Mouse (Mus musculus): ENCODE results near the gene Hadhb. TPM values are rescaled to one million over a fixed set of nuclear protein-coding genes. Genes with fewer than 3 reads are reported as not detected.
A peak's percentile ranks its signal among the peaks of the same experiment; 100 is the strongest.

The Hadhb gene
- polyA plus RNA-seq, 1 experiment from 2014 or later, result 124 TPM

DNA sequence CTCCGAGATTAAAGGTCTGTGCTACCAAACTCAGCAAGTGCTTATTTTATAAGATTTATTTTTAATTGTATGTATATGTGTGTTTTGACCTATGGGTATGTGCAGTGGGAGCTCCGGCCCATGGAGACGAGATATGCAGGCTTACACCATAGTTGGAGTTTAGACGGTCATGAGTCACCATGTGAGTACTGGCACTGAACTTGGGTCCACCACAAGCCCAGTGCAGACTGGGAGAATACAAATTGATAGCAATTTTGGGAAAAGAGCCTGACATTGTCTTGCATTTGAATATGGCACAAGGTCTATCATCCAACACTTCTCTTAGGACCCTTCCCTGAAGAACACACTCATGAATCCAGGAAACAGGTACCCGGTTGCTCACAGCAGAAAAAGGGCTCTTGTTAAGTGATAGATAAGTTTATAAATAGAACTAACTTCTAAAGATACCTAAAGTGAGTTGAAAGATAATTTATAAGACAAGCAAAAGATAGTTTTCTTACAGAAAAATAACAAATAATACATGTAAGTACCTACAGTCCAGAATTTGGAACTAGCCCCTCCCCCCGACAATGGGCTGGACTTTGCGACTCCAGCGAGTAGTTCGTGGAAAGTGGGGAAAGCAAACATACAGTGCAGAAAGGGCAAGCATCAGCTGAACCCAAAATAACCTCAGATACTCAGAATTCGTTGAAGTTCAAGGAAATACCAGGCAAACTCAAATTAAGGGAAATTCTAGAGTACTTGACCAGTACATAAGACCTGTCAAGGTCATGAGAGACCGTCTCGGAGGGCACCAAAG, 32.8 kb downstream of the Hadhb start:
- Histone ChIP-seq H3K4me1 (replicated peaks) (no peaks in the 10 kb centered on the region), H3K27ac (peak overlapping the region; percentile 47; the same call in 1 of the 2 replicates), H3K9ac (no peak overlapping the region), H3K9me3 (replicated peaks) (no peaks in the 10 kb centered on the region), H3K27me3 (no peaks in the 10 kb centered on the region), H3K4me2 (no peak overlapping the region), H3K36me3 (peaks cover 41% of the 10 kb centered on the region), H3K4me3 (replicated peaks) (no peak overlapping the region)
- DNase-seq, result no peak
- ATAC-seq (ENCODE audit: low read depth), result peak; percentile 48; the same call in 1 of the 2 replicates
- WGBS (ENCODE audit: insufficient replicate concordance), result 81% methylated on average over 12 of the region's 12 CpGs

DNA sequence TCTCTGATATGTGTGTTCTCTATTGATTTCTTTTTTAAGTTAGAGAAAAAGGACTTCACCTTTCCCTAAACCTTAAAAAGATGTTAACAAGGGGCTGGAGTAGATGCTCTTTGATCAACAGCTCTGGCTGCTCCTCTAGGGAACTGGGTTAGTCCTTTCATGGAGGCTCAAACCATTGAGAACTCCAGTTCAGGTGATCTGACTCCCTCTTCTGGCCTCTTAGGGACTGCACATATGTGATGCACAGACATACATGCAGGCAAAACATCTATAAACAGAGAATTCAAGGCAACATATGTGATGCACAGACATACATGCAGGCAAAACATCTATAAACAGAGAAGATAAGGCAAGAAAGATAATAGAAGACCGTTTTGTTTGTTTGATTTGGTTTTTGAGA, 37.4 kb downstream of the Hadhb start:
- H3K9me3 ChIP-seq (replicated peaks), result no peaks in the 10 kb centered on the region
- no peaks in the 10 kb centered on the region for H3K4me1 ChIP-seq (replicated peaks)
- H3K36me3 ChIP-seq, result peaks cover 9% of the 10 kb centered on the region; the same call in 1 of the 2 replicates
- no peak overlapping the region for H3K9ac ChIP-seq
- H3K27ac ChIP-seq, result no peak overlapping the region
- ATAC-seq (ENCODE audit: low read depth) (no peak), DNase-seq (no peak)
- no peaks in the 10 kb centered on the region for H3K27me3 ChIP-seq
- H3K4me2 ChIP-seq, result no peak overlapping the region
- WGBS (ENCODE audit: insufficient replicate concordance), result 55% methylated on average over 1 of the region's 1 CpGs
- no peak overlapping the region for H3K4me3 ChIP-seq (replicated peaks)

DNA sequence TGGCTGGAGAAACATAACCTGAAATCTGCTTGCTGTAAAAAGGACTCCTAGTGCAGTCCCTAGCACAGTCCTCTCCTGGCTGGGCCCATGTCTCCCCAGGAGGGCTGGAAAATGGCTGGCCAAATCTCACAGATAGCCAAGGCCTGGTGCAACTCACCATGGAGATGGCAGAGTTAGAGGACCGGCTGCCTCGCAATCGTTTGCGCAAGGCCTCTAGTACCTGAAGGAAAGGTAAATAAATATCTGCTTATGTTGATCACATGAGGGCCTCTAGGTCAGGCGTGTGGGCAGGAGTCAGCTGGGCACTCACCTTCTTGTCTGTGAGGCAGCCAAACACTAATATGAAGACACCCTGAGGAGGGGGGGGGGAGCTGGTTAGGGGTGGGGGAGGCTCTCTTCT, 40.3 kb downstream of the Hadhb start:
- Histone ChIP-seq H3K9me3 (replicated peaks) (no peaks in the 10 kb centered on the region), H3K4me1 (replicated peaks) (no peaks in the 10 kb centered on the region), H3K27me3 (no peaks in the 10 kb centered on the region), H3K9ac (no peak overlapping the region), H3K27ac (no peak overlapping the region), H3K4me3 (replicated peaks) (no peak overlapping the region), H3K36me3 (no peaks in the 10 kb centered on the region), H3K4me2 (no peak overlapping the region)
- 74% methylated on average over 5 of the region's 5 CpGs for WGBS (ENCODE audit: insufficient replicate concordance)
- peak; percentile 34; the same call in 1 of the 2 replicates for ATAC-seq (ENCODE audit: low read depth)
- DNase-seq, result no peak

DNA sequence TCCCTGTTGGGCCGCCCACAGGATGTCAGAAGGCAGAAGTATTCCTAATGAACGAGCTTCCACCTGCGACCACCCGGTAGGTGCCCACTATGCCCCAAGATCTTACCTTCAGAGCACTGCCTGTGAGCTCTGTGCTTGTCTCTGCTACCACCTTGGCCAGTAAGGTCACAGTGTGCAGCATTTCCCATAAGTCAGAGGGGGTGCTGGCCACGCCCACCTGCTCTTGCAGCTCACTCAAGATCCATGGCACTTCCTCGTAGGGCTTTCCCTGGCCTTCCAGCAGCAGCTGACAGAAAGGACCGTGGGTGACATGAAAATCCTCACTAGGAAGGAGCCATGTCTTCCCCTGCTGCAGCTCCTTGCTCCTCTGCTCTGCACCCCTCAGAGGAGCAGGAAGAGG, 43.2 kb downstream of the Hadhb start:
- Histone ChIP-seq H3K27ac (no peak overlapping the region), H3K27me3 (no peaks in the 10 kb centered on the region), H3K36me3 (no peaks in the 10 kb centered on the region), H3K9ac (no peak overlapping the region), H3K4me1 (replicated peaks) (peaks cover 2% of the 10 kb centered on the region; the same call in 1 of the 2 replicates), H3K9me3 (replicated peaks) (no peaks in the 10 kb centered on the region), H3K4me3 (replicated peaks) (no peak overlapping the region), H3K4me2 (no peak overlapping the region)
- ATAC-seq (ENCODE audit: low read depth) (no peak), DNase-seq (no peak)
- WGBS (ENCODE audit: insufficient replicate concordance), result 36% methylated on average over 7 of the region's 7 CpGs

DNA sequence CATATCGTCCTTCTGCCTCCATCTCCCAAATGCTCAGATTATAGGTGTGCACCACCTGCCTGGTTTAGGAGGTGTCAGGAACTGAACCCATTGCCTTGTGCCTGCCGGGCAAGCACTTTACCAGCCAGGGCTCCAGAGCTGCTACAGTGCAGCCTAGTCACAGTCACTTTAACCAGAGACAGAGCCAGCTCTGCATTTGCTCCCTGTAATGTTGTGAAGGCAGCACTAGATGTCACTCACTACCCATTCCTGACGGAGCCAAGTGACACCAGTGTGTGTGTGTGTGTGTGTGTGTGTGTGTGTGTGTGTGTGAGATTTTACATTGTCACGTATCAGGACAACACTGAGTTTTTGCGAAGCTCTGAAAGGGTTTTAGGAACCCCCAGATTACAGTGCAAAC, 46.5 kb downstream of the Hadhb start:
- ATAC-seq (ENCODE audit: low read depth) (no peak), DNase-seq (no peak)
- no peak overlapping the region for H3K27ac ChIP-seq
- H3K4me3 ChIP-seq (replicated peaks), result no peak overlapping the region
- H3K36me3 ChIP-seq, result no peaks in the 10 kb centered on the region
- no peaks in the 10 kb centered on the region for H3K27me3 ChIP-seq
- H3K9me3 ChIP-seq (replicated peaks), result no peaks in the 10 kb centered on the region
- peaks cover 2% of the 10 kb centered on the region; the same call in 1 of the 2 replicates for H3K4me1 ChIP-seq (replicated peaks)
- H3K9ac ChIP-seq, result no peak overlapping the region
- H3K4me2 ChIP-seq, result no peak overlapping the region
- WGBS (ENCODE audit: insufficient replicate concordance), result 39% methylated on average over 5 of the region's 5 CpGs

DNA sequence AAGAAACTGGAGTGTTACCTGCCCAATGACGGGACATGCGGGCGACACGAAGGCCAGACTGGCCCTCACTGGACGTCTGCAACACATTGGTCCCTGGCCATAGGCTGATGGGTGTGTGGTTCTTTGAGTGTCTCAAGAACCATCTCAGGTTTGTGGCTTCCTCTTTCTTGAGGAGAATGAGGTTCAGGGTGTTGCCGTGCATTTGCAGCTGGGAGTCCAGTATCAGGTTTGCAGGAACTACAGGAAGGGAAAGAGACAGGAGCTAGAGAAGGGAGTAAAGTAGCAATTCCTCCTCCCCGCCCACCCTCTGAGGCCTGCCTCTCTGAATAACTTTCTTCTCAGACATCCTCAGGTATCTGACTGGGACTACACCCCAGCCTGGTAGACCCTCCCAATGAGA, 47.2 kb downstream of the Hadhb start:
- 63% methylated on average over 7 of the region's 7 CpGs for WGBS (ENCODE audit: insufficient replicate concordance)
- no peaks in the 10 kb centered on the region for H3K36me3 ChIP-seq
- H3K4me3 ChIP-seq (replicated peaks), result no peak overlapping the region
- no peaks in the 10 kb centered on the region for H3K9me3 ChIP-seq (replicated peaks)
- no peak overlapping the region for H3K9ac ChIP-seq
- no peak overlapping the region for H3K4me2 ChIP-seq
- no peak overlapping the region for H3K27ac ChIP-seq
- peaks cover 2% of the 10 kb centered on the region; the same call in 1 of the 2 replicates for H3K4me1 ChIP-seq (replicated peaks)
- DNase-seq, result no peak
- ATAC-seq (ENCODE audit: low read depth), result no peak
- H3K27me3 ChIP-seq, result no peaks in the 10 kb centered on the region

DNA sequence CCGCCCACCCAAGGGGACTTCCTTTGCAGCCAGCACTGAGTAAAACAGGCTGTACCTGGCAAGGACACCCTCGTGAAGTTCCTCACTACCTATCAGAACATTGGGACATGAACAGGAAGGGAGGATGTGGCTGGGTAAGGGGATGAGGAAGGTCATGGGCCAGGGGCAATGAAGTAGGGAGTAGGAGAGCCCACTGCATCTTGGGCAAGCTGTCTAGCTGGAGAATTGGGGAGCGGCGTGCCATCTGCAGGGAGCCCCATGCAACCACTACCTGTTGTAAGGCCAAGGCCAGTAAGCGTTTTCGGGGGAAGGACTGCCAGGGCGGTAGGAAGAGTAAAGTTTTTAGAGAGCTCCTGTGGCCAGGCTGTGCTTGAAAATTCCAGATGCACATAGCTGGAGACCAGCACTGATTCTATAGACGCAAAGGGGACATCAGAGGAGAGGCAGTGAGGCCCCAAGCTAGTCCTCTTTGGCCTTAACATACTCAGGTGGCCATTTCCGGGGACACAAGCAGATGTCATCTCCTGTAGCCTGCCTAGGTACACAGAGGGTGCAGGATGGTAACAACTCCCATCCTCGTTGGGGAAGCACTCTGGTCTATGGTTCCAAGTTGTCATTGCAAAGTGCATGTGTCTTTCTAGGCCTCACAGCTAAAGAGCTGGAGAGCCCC, 48.3 kb downstream of the Hadhb start:
- ATAC-seq (ENCODE audit: low read depth) (no peak), DNase-seq (no peak)
- H3K4me1 ChIP-seq (replicated peaks), result peaks cover 2% of the 10 kb centered on the region; the same call in 1 of the 2 replicates
- H3K9me3 ChIP-seq (replicated peaks), result no peaks in the 10 kb centered on the region
- H3K9ac ChIP-seq, result no peak overlapping the region
- 56% methylated on average over 10 of the region's 10 CpGs for WGBS (ENCODE audit: insufficient replicate concordance)
- no peaks in the 10 kb centered on the region for H3K36me3 ChIP-seq
- H3K4me2 ChIP-seq, result no peak overlapping the region
- H3K27me3 ChIP-seq, result no peaks in the 10 kb centered on the region
- H3K27ac ChIP-seq, result no peak overlapping the region
- no peak overlapping the region for H3K4me3 ChIP-seq (replicated peaks)

DNA sequence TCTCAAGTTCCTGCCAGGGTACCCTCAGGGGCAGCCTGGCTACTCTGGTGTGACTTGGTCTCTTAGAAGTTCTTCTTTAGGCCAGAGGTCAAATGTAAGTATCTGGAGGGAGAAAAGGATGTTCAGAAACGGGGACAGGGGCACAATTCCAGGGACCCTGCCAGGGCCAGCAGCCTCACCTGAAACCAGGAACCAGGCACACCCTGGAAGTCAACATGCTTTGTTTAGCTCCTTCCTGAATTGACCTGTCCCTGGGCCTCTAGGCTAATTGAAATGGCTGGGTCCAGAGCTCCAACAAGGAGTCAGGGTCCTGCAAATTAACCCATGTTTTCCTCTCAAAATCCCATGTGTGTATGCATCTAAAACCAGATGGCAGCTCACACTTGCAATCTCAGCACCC, 49.4 kb downstream of the Hadhb start:
- 27% methylated on average over 1 of the region's 1 CpGs for WGBS (ENCODE audit: insufficient replicate concordance)
- ATAC-seq (ENCODE audit: low read depth) (no peak), DNase-seq (no peak)
- Histone ChIP-seq H3K4me1 (replicated peaks) (peaks cover 2% of the 10 kb centered on the region; the same call in 1 of the 2 replicates), H3K36me3 (no peaks in the 10 kb centered on the region), H3K27ac (no peak overlapping the region), H3K27me3 (no peaks in the 10 kb centered on the region), H3K9ac (no peak overlapping the region), H3K4me3 (replicated peaks) (no peak overlapping the region), H3K9me3 (replicated peaks) (no peaks in the 10 kb centered on the region), H3K4me2 (no peak overlapping the region)

DNA sequence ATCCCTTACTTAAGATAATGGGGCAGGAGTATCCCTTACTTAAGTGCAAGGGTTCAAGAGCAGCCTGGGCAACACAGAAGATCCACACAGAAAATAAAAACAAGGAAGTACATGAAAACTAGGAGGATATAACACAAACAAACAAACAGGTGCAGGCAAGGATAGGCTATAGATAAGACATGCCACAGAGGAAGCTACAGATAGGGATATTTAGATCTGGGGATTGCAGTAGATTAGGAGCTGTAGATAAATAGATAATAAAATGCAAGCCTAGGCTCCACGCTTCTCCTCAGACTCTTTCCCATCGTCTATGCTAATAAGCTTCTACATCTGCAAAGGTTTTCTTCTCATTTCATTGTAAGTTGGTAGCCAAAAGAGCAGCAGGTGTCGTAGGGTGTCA, 50.0 kb downstream of the Hadhb start:
- Histone ChIP-seq H3K4me1 (replicated peaks) (peaks cover 2% of the 10 kb centered on the region; the same call in 1 of the 2 replicates), H3K36me3 (no peaks in the 10 kb centered on the region), H3K9me3 (replicated peaks) (no peaks in the 10 kb centered on the region), H3K27ac (no peak overlapping the region), H3K4me2 (no peak overlapping the region), H3K9ac (no peak overlapping the region), H3K27me3 (no peaks in the 10 kb centered on the region), H3K4me3 (replicated peaks) (no peak overlapping the region)
- DNase-seq, result no peak
- ATAC-seq (ENCODE audit: low read depth), result no peak
- 53% methylated on average over 3 of the region's 3 CpGs for WGBS (ENCODE audit: insufficient replicate concordance)

DNA sequence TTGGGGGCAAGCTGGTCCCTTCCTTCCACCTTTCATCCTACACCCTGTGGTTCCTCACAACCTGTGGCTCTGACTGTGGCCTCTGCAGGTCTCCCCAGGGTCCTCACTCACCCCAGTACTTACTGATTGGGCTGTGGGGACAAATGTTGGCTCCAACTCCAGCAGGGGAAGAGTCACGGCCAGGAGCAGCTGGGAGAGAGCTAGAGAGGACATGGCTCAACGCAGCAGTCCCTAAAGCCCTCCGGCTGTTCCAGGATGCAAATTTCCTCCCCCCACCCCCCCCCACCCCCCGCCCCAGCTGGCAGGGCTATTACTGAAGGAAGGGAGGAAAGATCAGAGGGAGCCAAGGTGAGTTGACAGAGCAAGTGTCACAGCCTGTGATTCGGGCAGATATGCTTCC, 50.4 kb downstream of the Hadhb start, which contains the start of gene Adgrf3:
Adgrf3 (minus strand) TSS at position 230 of the 400 bp plus-strand sequence.
- WGBS (ENCODE audit: insufficient replicate concordance), result 34% methylated on average over 5 of the region's 5 CpGs

DNA sequence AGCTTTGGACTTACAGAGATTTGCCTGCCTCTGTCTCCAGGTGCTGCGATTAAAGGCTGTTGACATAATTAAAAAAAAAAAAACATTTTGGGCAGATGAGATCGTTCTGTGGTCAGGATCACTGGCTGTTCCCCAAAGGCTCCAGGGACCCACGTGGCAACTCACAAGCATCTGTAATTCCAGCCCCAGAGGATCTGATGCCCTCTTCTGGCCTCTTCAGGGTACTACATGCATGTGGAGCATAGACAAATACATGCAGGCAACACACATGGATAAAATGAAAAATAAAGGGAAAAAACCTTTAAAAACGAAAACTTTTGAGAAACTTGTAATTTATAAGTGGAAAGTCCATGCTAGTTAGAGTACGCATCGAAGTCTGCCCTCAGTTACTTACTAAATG, 52.2 kb downstream of the Hadhb start:
- H3K4me1 ChIP-seq (replicated peaks), result peaks cover 2% of the 10 kb centered on the region; the same call in 1 of the 2 replicates
- H3K9ac ChIP-seq, result no peak overlapping the region
- no peak overlapping the region for H3K4me3 ChIP-seq (replicated peaks)
- ATAC-seq (ENCODE audit: low read depth) (no peak), DNase-seq (peak; percentile 29)
- no peak overlapping the region for H3K4me2 ChIP-seq
- WGBS (ENCODE audit: insufficient replicate concordance), result 47% methylated on average over 6 of the region's 6 CpGs
- no peaks in the 10 kb centered on the region for H3K9me3 ChIP-seq (replicated peaks)
- H3K27ac ChIP-seq, result no peak overlapping the region
- H3K36me3 ChIP-seq, result no peaks in the 10 kb centered on the region
- no peaks in the 10 kb centered on the region for H3K27me3 ChIP-seq

More for the DNA sequence above, 50.4 kb downstream of the Hadhb start, which contains the start of gene Adgrf3:
- no peak within 1 kb of the TSS for H3K27ac ChIP-seq
- no peak for DNase-seq
- no peaks in the 10 kb centered on the region for H3K36me3 ChIP-seq
- H3K9me3 ChIP-seq (replicated peaks), result no peaks in the 10 kb centered on the region
- H3K9ac ChIP-seq, result no peak within 1 kb of the TSS
- no peak for ATAC-seq (ENCODE audit: low read depth)
- H3K27me3 ChIP-seq, result no peaks in the 10 kb centered on the region
- H3K4me3 ChIP-seq (replicated peaks), result no peak within 1 kb of the TSS
- peaks cover 2% of the 10 kb centered on the region; the same call in 1 of the 2 replicates for H3K4me1 ChIP-seq (replicated peaks)
- H3K4me2 ChIP-seq, result no peak within 1 kb of the TSS
